Mouse (Mus musculus): ENCODE measurements at regions not wholly inside any gene's neighbourhood (a gene's known extent, or its start where the extent isn't known, plus 50 kb on each side); places are given as distances from the start of the nearest gene placed in this dataset.

DNA sequence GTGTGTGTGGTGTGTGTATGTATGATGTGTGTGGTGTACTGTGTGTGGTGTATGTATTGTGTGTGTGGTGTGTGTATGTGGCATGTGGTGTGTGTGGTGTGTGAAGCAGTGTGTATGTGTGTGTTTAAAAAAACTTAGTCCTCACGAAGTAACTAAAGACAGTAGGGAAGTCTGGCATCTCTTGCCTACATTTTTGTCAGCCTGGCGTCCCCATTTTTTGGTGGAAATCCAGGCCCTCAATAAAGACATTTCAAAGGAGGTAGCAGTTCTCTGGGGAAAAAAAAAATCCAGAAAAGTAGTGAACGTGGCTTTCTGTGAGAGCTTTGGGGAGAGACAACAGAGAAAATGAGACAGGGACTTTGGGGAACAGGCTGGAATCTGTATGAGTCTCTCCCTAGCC is 231.6 kb upstream of the Srrm4 start:
- WGBS, result 85% methylated on average over 3 of the region's 3 CpGs
- no peak overlapping the region for H3K4me3 ChIP-seq
- H3K36me3 ChIP-seq, result no peaks in the 10 kb centered on the region
- no peaks in the 10 kb centered on the region for H3K9me3 ChIP-seq
- no peak overlapping the region for H3K4me2 ChIP-seq (replicated peaks)
- no peaks in the 10 kb centered on the region for H3K27me3 ChIP-seq (replicated peaks)
- no peak overlapping the region for H3K27ac ChIP-seq
- H3K9ac ChIP-seq, result no peak overlapping the region
- no peak for ATAC-seq (ENCODE audit: low FRiP score, low read depth)
- no peaks in the 10 kb centered on the region for H3K4me1 ChIP-seq

GRCm38 (mm10) chr5:116822141-116822540 is 230.5 kb upstream of the Srrm4 start:
- no peak overlapping the region for H3K4me2 ChIP-seq (replicated peaks)
- no peaks in the 10 kb centered on the region for H3K9me3 ChIP-seq
- WGBS, result 31% methylated on average over 14 of the region's 14 CpGs
- H3K9ac ChIP-seq, result no peak overlapping the region
- H3K4me1 ChIP-seq, result no peaks in the 10 kb centered on the region
- H3K4me3 ChIP-seq, result no peak overlapping the region
- no peak overlapping the region for H3K27ac ChIP-seq
- ATAC-seq (ENCODE audit: low FRiP score, low read depth), result no peak
- no peaks in the 10 kb centered on the region for H3K27me3 ChIP-seq (replicated peaks)
- H3K36me3 ChIP-seq, result no peaks in the 10 kb centered on the region

GRCm38 (mm10) chr5:116809799-116810198 is 218.2 kb upstream of the Srrm4 start:
- H3K36me3 ChIP-seq, result no peaks in the 10 kb centered on the region
- H3K9ac ChIP-seq, result peak overlapping the region; percentile 14; the same call in 1 of the 2 replicates
- peaks cover 32% of the 10 kb centered on the region for H3K27me3 ChIP-seq (replicated peaks)
- no peak overlapping the region for H3K4me3 ChIP-seq
- no peaks in the 10 kb centered on the region for H3K9me3 ChIP-seq
- peaks cover 10% of the 10 kb centered on the region for H3K4me1 ChIP-seq
- peak overlapping the region; percentile 36 for H3K4me2 ChIP-seq (replicated peaks)
- H3K27ac ChIP-seq, result peak overlapping the region; percentile 72
- 39% methylated on average over 2 of the region's 2 CpGs for WGBS
- ATAC-seq (ENCODE audit: low FRiP score, low read depth), result peak; percentile 66

DNA sequence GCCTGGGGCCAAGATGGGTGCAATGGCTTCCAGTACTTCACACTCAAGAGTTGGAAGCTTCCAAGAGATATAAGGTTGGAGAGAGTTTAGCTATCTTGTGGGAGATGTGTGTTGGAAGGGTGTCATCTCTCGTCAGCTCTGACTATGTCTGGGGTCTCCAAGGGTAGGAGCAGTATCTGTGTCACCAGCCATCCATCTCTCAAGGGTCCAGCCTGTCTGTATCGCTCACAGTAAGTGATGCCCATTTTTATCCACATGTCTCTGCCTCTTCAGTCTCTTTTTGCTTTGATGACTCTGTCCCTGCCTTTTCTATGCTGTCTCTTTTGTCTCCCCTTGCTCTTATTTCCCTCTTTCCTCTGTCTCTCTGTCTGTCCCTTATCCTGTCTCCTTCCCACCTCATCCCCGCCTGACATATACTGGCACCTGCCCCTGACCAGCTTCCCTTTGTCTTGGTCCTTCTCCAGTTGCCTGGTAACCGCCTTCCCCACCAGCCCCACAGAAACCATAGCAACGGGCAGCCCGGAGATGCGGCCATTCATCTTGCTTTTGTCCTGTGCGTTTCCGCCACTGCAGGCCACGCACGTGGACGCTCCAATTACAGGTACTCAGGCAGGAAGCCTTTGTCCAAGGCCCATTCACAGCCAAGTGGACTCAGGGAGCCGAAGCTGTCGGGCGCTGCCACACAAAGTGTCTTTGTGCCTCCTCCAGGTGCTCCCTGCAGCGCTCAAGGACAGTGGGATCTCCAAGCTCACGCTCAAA is 217.6 kb upstream of the Srrm4 start:
- H3K9ac ChIP-seq, result peak overlapping the region; percentile 14; the same call in 1 of the 2 replicates
- peak; percentile 90 for ATAC-seq (ENCODE audit: low FRiP score, low read depth)
- H3K4me1 ChIP-seq, result peaks cover 10% of the 10 kb centered on the region
- H3K9me3 ChIP-seq, result no peaks in the 10 kb centered on the region
- peak overlapping the region; percentile 72 for H3K27ac ChIP-seq
- 20% methylated on average over 17 of the region's 17 CpGs for WGBS
- H3K27me3 ChIP-seq (replicated peaks), result peaks cover 32% of the 10 kb centered on the region
- peak overlapping the region; percentile 36 for H3K4me2 ChIP-seq (replicated peaks)
- H3K36me3 ChIP-seq, result no peaks in the 10 kb centered on the region
- H3K4me3 ChIP-seq, result no peak overlapping the region

DNA sequence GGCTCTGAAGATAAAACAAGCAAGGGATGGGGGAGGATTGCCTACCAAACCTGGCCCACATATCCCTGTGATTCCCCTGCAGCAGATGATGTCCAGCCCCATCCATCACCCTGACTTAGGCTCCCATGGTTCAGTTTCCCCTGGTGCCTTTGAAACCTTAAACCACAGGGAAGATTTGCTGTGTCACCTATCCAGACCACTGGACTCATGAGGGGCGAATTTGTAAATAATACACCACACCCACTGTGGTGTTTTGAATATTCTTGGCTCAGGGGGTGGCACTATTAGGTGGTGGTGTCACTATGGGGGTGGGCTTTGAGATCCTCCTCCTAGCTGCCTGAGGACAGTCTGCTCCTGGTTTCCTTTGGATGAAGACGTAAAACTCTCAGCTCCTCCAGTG is 205.8 kb upstream of the Srrm4 start:
- H3K27me3 ChIP-seq (replicated peaks), result no peaks in the 10 kb centered on the region
- no peak overlapping the region for H3K9ac ChIP-seq
- 28% methylated on average over 2 of the region's 2 CpGs for WGBS
- ATAC-seq (ENCODE audit: low FRiP score, low read depth), result no peak
- no peak overlapping the region for H3K27ac ChIP-seq
- no peaks in the 10 kb centered on the region for H3K4me1 ChIP-seq
- no peaks in the 10 kb centered on the region for H3K36me3 ChIP-seq
- no peaks in the 10 kb centered on the region for H3K9me3 ChIP-seq
- H3K4me2 ChIP-seq (replicated peaks), result no peak overlapping the region
- no peak overlapping the region for H3K4me3 ChIP-seq

DNA sequence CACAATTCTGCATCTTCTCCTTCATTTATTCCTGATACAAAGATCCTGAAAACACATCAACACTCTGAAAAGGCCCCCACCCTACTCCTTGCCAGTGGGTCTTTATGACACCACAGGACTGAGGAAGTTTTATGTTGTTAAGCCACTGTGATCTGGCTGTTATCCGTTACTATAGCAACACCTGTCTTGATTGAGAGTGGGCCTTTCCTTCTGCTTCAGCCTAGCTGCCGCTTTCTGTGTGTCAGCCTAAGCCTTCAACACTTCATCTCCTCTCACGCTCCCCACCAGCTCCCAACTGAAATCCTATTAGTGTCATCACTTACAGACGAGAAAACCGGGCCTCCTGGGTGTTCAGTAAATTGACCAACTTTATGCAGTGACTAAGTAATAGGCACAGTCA is 203.6 kb upstream of the Srrm4 start:
- Histone ChIP-seq H3K9me3 (no peaks in the 10 kb centered on the region), H3K4me2 (replicated peaks) (no peak overlapping the region), H3K4me3 (no peak overlapping the region), H3K36me3 (no peaks in the 10 kb centered on the region), H3K27me3 (replicated peaks) (no peaks in the 10 kb centered on the region), H3K27ac (no peak overlapping the region), H3K4me1 (no peaks in the 10 kb centered on the region), H3K9ac (no peak overlapping the region)
- WGBS, result 70% methylated on average over 5 of the region's 5 CpGs
- no peak for ATAC-seq (ENCODE audit: low FRiP score, low read depth)

DNA sequence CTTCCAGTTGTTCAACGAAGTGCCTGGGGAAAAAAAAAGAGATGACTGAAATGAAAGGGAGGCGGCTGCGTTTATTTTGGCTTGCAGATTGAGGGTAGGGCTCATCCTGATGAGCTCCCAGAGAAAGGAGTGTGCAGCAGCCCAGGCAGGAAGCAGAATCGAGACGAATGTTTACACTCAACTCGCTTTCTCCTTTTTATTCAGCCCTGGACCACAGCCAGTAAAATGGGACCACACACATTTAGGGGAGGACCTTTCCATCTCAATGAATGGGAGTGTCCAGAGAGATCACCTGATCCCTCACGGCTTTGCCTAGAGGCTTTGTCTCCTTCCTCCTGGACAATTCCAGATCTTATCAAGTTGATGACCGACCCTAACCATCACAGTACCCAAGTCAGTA is 198.8 kb upstream of the Srrm4 start:
- Histone ChIP-seq H3K4me3 (no peak overlapping the region), H3K9ac (no peak overlapping the region), H3K27ac (no peak overlapping the region), H3K4me2 (replicated peaks) (no peak overlapping the region), H3K9me3 (no peaks in the 10 kb centered on the region), H3K36me3 (no peaks in the 10 kb centered on the region), H3K4me1 (no peaks in the 10 kb centered on the region), H3K27me3 (replicated peaks) (no peaks in the 10 kb centered on the region)
- ATAC-seq (ENCODE audit: low FRiP score, low read depth), result no peak
- WGBS, result 66% methylated on average over 8 of the region's 8 CpGs

- 84% methylated on average over 9 of the region's 9 CpGs for WGBS
- no peak for ATAC-seq (ENCODE audit: low FRiP score, low read depth)
- no peaks in the 10 kb centered on the region for H3K4me1 ChIP-seq
- H3K9ac ChIP-seq, result no peak overlapping the region
- H3K27ac ChIP-seq, result no peak overlapping the region
- H3K27me3 ChIP-seq (replicated peaks), result no peaks in the 10 kb centered on the region
- no peak overlapping the region for H3K4me3 ChIP-seq
- H3K9me3 ChIP-seq, result no peaks in the 10 kb centered on the region
- no peak overlapping the region for H3K4me2 ChIP-seq (replicated peaks)
- H3K36me3 ChIP-seq, result no peaks in the 10 kb centered on the region
Measured at GRCm38 (mm10) chr5:116789859-116790258, 198.2 kb upstream of the Srrm4 start.

DNA sequence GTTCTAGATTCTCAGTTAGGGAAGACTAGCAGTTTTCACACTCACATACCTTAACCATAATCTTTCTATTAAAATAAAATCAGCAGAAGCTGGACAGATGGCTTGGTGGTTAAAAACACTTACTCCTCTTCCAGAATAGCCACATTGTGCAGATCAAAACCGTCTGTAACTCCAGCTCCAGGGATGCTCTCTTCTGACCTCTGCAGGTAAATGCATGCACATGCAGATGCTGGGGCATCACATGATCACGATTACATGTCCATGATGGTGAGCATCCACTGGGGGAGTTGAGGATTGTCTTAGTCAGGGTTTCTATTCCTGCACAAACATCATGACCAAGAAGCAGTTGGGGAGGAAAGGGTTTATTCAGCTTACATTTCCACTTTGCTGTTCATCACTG is 184.8 kb upstream of the Srrm4 start:
- no peak for ATAC-seq (ENCODE audit: low FRiP score, low read depth)
- H3K9ac ChIP-seq, result no peak overlapping the region
- WGBS, result 50% methylated on average over 2 of the region's 2 CpGs
- no peaks in the 10 kb centered on the region for H3K27me3 ChIP-seq (replicated peaks)
- no peaks in the 10 kb centered on the region for H3K4me1 ChIP-seq
- no peak overlapping the region for H3K27ac ChIP-seq
- H3K4me3 ChIP-seq, result no peak overlapping the region
- no peaks in the 10 kb centered on the region for H3K36me3 ChIP-seq
- no peak overlapping the region for H3K4me2 ChIP-seq (replicated peaks)
- no peaks in the 10 kb centered on the region for H3K9me3 ChIP-seq

DNA sequence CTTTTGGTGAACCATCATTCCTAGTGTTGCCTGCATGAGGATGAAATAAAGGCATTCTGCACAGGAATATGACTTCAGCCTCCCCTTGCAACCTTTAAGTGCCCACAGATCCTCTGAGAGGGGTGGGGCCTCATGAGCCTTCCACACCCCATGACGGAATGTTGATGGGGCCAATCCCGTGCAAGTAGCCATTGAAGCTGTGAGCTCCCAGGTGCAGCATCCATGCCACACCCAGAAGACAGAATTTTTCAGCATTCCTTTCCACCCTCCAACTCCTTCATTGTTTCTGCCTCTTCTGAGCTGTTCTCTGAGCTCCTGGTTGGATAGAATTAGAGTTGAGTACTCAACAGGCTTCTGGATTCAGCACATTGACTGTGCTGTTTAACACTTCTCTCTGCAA is 174.6 kb upstream of the Srrm4 start:
- H3K9me3 ChIP-seq, result peaks cover 8% of the 10 kb centered on the region
- H3K4me3 ChIP-seq, result no peak overlapping the region
- ATAC-seq (ENCODE audit: low FRiP score, low read depth), result no peak

DNA sequence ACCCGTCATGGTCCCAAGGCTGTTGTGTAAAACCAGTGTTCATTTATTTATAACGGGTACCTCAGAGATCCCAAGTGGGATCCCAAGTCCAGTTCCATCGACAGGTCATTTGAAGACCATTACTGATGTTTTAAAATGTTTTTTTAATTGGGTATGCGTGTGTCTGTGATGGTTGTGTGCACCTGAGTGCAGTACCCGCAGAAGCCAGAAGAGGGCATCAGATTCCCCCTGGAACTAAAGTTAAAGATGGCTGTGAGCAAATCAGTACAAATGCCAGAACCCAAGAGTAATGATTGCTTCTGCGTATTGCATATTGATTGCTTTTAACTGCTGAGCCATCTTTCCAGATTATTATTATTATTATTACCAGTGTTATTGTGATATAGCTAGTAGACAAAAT is 169.7 kb upstream of the Srrm4 start:
- no peak for ATAC-seq (ENCODE audit: low FRiP score, low read depth)
- H3K4me2 ChIP-seq (replicated peaks), result no peak overlapping the region
- whole genome bisulfite sequencing, result 96% methylated on average over 6 of the region's 6 CpGs
- no peaks in the 10 kb centered on the region for H3K36me3 ChIP-seq
- peaks cover 8% of the 10 kb centered on the region for H3K9me3 ChIP-seq
- no peaks in the 10 kb centered on the region for H3K4me1 ChIP-seq
- H3K27me3 ChIP-seq (replicated peaks), result no peaks in the 10 kb centered on the region
- no peak overlapping the region for H3K9ac ChIP-seq
- H3K4me3 ChIP-seq, result no peak overlapping the region
- no peak overlapping the region for H3K27ac ChIP-seq

More for the DNA sequence above, 174.6 kb upstream of the Srrm4 start:
- Histone ChIP-seq H3K27ac (no peak overlapping the region), H3K36me3 (no peaks in the 10 kb centered on the region), H3K4me1 (no peaks in the 10 kb centered on the region), H3K9ac (no peak overlapping the region), H3K27me3 (replicated peaks) (no peaks in the 10 kb centered on the region), H3K4me2 (replicated peaks) (no peak overlapping the region)
- 89% methylated on average over 2 of the region's 2 CpGs for WGBS

DNA sequence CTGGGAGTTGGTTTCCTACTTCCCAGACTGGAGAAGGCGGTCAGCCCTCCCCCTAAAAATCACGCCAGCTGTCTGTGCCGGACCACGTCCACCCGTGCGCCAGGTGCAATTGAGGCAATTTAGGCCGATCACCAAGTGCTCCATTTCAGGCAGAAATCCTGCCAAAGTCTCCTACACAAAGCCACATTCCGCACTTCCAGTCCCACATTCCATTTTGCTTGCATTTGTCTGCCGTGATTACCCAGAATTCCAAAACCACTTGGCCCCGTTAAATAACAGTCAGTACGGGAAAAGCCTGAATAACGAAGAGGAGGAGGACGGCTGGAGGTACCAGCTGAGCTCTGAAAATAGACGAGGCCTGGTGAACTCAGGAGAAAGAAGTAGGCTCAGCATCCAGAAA is 167.1 kb upstream of the Srrm4 start:
- no peak overlapping the region for H3K4me3 ChIP-seq
- no peaks in the 10 kb centered on the region for H3K4me1 ChIP-seq
- H3K36me3 ChIP-seq, result no peaks in the 10 kb centered on the region
- H3K9ac ChIP-seq, result no peak overlapping the region
- peaks cover 2% of the 10 kb centered on the region; the same call in 1 of the 2 replicates for H3K9me3 ChIP-seq
- no peaks in the 10 kb centered on the region for H3K27me3 ChIP-seq (replicated peaks)
- no peak for ATAC-seq (ENCODE audit: low FRiP score, low read depth)
- 44% methylated on average over 14 of the region's 14 CpGs for WGBS
- H3K4me2 ChIP-seq (replicated peaks), result no peak overlapping the region
- H3K27ac ChIP-seq, result no peak overlapping the region

DNA sequence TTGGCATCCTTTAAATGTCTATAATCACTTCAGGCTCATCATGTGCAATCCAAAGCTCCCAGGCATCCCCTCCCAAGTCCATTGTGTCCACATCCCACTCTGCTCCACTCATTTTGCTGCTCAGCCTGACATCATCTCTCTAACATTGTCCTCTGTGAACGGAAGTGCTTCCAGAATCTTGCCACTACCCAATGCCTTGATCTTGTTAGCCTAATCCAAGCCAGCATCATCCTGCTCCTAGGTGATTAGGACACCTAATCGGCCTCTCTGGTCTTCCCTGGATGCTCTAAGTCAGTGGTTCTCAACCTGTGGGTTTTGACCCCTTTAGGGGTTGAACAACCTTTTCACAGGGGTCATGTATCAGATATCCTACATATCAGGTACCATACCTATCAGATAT is 161.3 kb upstream of the Srrm4 start:
- WGBS, result 86% methylated on average over 2 of the region's 2 CpGs
- H3K4me1 ChIP-seq, result no peaks in the 10 kb centered on the region
- no peak for ATAC-seq (ENCODE audit: low FRiP score, low read depth)
- no peak overlapping the region for H3K9ac ChIP-seq
- H3K4me2 ChIP-seq (replicated peaks), result no peak overlapping the region
- H3K27ac ChIP-seq, result no peak overlapping the region
- no peak overlapping the region for H3K4me3 ChIP-seq
- H3K9me3 ChIP-seq, result no peaks in the 10 kb centered on the region
- H3K27me3 ChIP-seq (replicated peaks), result no peaks in the 10 kb centered on the region
- H3K36me3 ChIP-seq, result no peaks in the 10 kb centered on the region
